Mouse (Mus musculus): ENCODE results near the gene Tmem179b. TPM values are rescaled to one million over a fixed set of nuclear protein-coding genes. Genes with fewer than 3 reads are reported as not detected.

The Tmem179b gene
- polyA plus RNA-seq, 1 experiment from 2014 or later = 60.9 TPM

GRCm38 (mm10) chr19:8727495-8728114 is 46.7 kb downstream of the Tmem179b start:
- Histone ChIP-seq H3K36me3 (ENCODE audit: control insufficient read depth, insufficient read depth) (peaks cover 27% of the 10 kb centered on the region), H3K27me3 (ENCODE audit: control insufficient read depth, insufficient read depth, low read length) (no peaks in the 10 kb centered on the region), H3K27ac (ENCODE audit: low read length) (no peak overlapping the region), H3K9ac (ENCODE audit: low read length) (no peak overlapping the region), H3K9me3 (replicated peaks; ENCODE audit: control insufficient read depth, low read length) (no peaks in the 10 kb centered on the region), H3K4me1 (ENCODE audit: control insufficient read depth, insufficient read depth, low read length) (peaks cover 17% of the 10 kb centered on the region), H3K4me2 (ENCODE audit: low read depth, low read length) (no peak overlapping the region), H3K4me3 (ENCODE audit: low read length) (no peak overlapping the region)
- WGBS = 25% methylated on average over 5 of the region's 5 CpGs
- ATAC-seq (replicated peaks; ENCODE audit: extremely low read depth, insufficient read depth, low FRiP score) = no peak

- H3K4me3 ChIP-seq (ENCODE audit: low read length) = no peak overlapping the region
- H3K4me2 ChIP-seq (ENCODE audit: low read depth, low read length) = no peak overlapping the region
- WGBS = 31% methylated on average over 3 of the region's 3 CpGs
- no peak overlapping the region for H3K27ac ChIP-seq (ENCODE audit: low read length)
- no peaks in the 10 kb centered on the region for H3K27me3 ChIP-seq (ENCODE audit: control insufficient read depth, insufficient read depth, low read length)
- no peak overlapping the region for H3K9ac ChIP-seq (ENCODE audit: low read length)
- peaks cover 23% of the 10 kb centered on the region for H3K4me1 ChIP-seq (ENCODE audit: control insufficient read depth, insufficient read depth, low read length)
- H3K36me3 ChIP-seq (ENCODE audit: control insufficient read depth, insufficient read depth) = peaks cover 27% of the 10 kb centered on the region
- no peaks in the 10 kb centered on the region for H3K9me3 ChIP-seq (replicated peaks; ENCODE audit: control insufficient read depth, low read length)
- ATAC-seq (replicated peaks; ENCODE audit: extremely low read depth, insufficient read depth, low FRiP score) = no peak
Measured at GRCm38 (mm10) chr19:8726609-8727390, 47.5 kb downstream of the Tmem179b start.

GRCm38 (mm10) chr19:8725081-8725613 is 49.1 kb downstream of the Tmem179b start:
- no peaks in the 10 kb centered on the region for H3K27me3 ChIP-seq (ENCODE audit: control insufficient read depth, insufficient read depth, low read length)
- peaks cover 23% of the 10 kb centered on the region for H3K4me1 ChIP-seq (ENCODE audit: control insufficient read depth, insufficient read depth, low read length)
- H3K9ac ChIP-seq (ENCODE audit: low read length) = peak overlapping the region; percentile 87
- no peaks in the 10 kb centered on the region for H3K9me3 ChIP-seq (replicated peaks; ENCODE audit: control insufficient read depth, low read length)
- H3K4me2 ChIP-seq (ENCODE audit: low read depth, low read length) = peak overlapping the region; percentile 80
- H3K27ac ChIP-seq (ENCODE audit: low read length) = no peak overlapping the region
- H3K36me3 ChIP-seq (ENCODE audit: control insufficient read depth, insufficient read depth) = peaks cover 27% of the 10 kb centered on the region
- WGBS = 55% methylated on average over 4 of the region's 4 CpGs
- no peak for ATAC-seq (replicated peaks; ENCODE audit: extremely low read depth, insufficient read depth, low FRiP score)
- H3K4me3 ChIP-seq (ENCODE audit: low read length) = peak overlapping the region; percentile 76

GRCm38 (mm10) chr19:8724392-8724791 is 49.9 kb downstream of the Tmem179b start:
- H3K27me3 ChIP-seq (ENCODE audit: control insufficient read depth, insufficient read depth, low read length) = no peaks in the 10 kb centered on the region
- peaks cover 23% of the 10 kb centered on the region for H3K4me1 ChIP-seq (ENCODE audit: control insufficient read depth, insufficient read depth, low read length)
- peaks cover 27% of the 10 kb centered on the region for H3K36me3 ChIP-seq (ENCODE audit: control insufficient read depth, insufficient read depth)
- no peaks in the 10 kb centered on the region for H3K9me3 ChIP-seq (replicated peaks; ENCODE audit: control insufficient read depth, low read length)
- H3K9ac ChIP-seq (ENCODE audit: low read length) = peak overlapping the region; percentile 87
- 0% methylated on average over 2 of the region's 2 CpGs for WGBS
- peak overlapping the region; percentile 80 for H3K4me2 ChIP-seq (ENCODE audit: low read depth, low read length)
- peak overlapping the region; percentile 90; the same call in 1 of the 2 replicates for H3K27ac ChIP-seq (ENCODE audit: low read length)
- peak overlapping the region; percentile 76 for H3K4me3 ChIP-seq (ENCODE audit: low read length)
- no peak for ATAC-seq (replicated peaks; ENCODE audit: extremely low read depth, insufficient read depth, low FRiP score)

- peaks cover 27% of the 10 kb centered on the region for H3K36me3 ChIP-seq (ENCODE audit: control insufficient read depth, insufficient read depth)
- H3K27ac ChIP-seq (ENCODE audit: low read length) = peak overlapping the region; percentile 90
- 0% methylated on average over 20 of the region's 20 CpGs for WGBS
- no peaks in the 10 kb centered on the region for H3K27me3 ChIP-seq (ENCODE audit: control insufficient read depth, insufficient read depth, low read length)
- H3K4me2 ChIP-seq (ENCODE audit: low read depth, low read length) = peak overlapping the region; percentile 80
- ATAC-seq (replicated peaks; ENCODE audit: extremely low read depth, insufficient read depth, low FRiP score) = no peak
- H3K4me1 ChIP-seq (ENCODE audit: control insufficient read depth, insufficient read depth, low read length) = peaks cover 23% of the 10 kb centered on the region
- peak overlapping the region; percentile 76 for H3K4me3 ChIP-seq (ENCODE audit: low read length)
- peak overlapping the region; percentile 87 for H3K9ac ChIP-seq (ENCODE audit: low read length)
- no peaks in the 10 kb centered on the region for H3K9me3 ChIP-seq (replicated peaks; ENCODE audit: control insufficient read depth, low read length)
Measured at GRCm38 (mm10) chr19:8723574-8724346, 50.5 kb downstream of the Tmem179b start.

- H3K4me1 ChIP-seq (ENCODE audit: control insufficient read depth, insufficient read depth, low read length) = peaks cover 23% of the 10 kb centered on the region
- peak within 1 kb of the TSS; percentile 87 for H3K9ac ChIP-seq (ENCODE audit: low read length)
- WGBS = under 1% methylated on average over 50 of the region's 50 CpGs
- peak within 1 kb of the TSS; percentile 76 for H3K4me3 ChIP-seq (ENCODE audit: low read length)
- no peaks in the 10 kb centered on the region for H3K27me3 ChIP-seq (ENCODE audit: control insufficient read depth, insufficient read depth, low read length)
- peak; percentile 98 for ATAC-seq (replicated peaks; ENCODE audit: extremely low read depth, insufficient read depth, low FRiP score)
- peak within 1 kb of the TSS; percentile 94 for H3K27ac ChIP-seq (ENCODE audit: low read length)
- H3K4me2 ChIP-seq (ENCODE audit: low read depth, low read length) = peak within 1 kb of the TSS; percentile 80
- no peaks in the 10 kb centered on the region for H3K9me3 ChIP-seq (replicated peaks; ENCODE audit: control insufficient read depth, low read length)
- peaks cover 27% of the 10 kb centered on the region for H3K36me3 ChIP-seq (ENCODE audit: control insufficient read depth, insufficient read depth)
Measured at GRCm38 (mm10) chr19:8722907-8723573, 51.2 kb downstream of the Tmem179b start, which contains the start of gene Slc3a2. TSS of gene Slc3a2 (minus strand) at chr19:8723369.

GRCm38 (mm10) chr19:8722559-8722906 is 51.7 kb downstream of the Tmem179b start:
- peak overlapping the region; percentile 94 for H3K27ac ChIP-seq (ENCODE audit: low read length)
- peaks cover 23% of the 10 kb centered on the region for H3K4me1 ChIP-seq (ENCODE audit: control insufficient read depth, insufficient read depth, low read length)
- peak overlapping the region; percentile 76 for H3K4me3 ChIP-seq (ENCODE audit: low read length)
- peak overlapping the region; percentile 74 for H3K4me2 ChIP-seq (ENCODE audit: low read depth, low read length)
- under 1% methylated on average over 5 of the region's 5 CpGs for WGBS
- no peaks in the 10 kb centered on the region for H3K27me3 ChIP-seq (ENCODE audit: control insufficient read depth, insufficient read depth, low read length)
- H3K9me3 ChIP-seq (replicated peaks; ENCODE audit: control insufficient read depth, low read length) = no peaks in the 10 kb centered on the region
- peaks cover 27% of the 10 kb centered on the region for H3K36me3 ChIP-seq (ENCODE audit: control insufficient read depth, insufficient read depth)
- ATAC-seq (replicated peaks; ENCODE audit: extremely low read depth, insufficient read depth, low FRiP score) = no peak
- H3K9ac ChIP-seq (ENCODE audit: low read length) = peak overlapping the region; percentile 87
